Mouse (Mus musculus) embryonic fibroblast, embryonic 13.5 days (primary cell): ENCODE data around the gene Gnb1.

ENCODE experiments used
- CTCF ChIP-seq: IDR thresholded peaks from 2 replicates; pipeline ENCODE4 v1.5.1; 2011; ENCODE audit warnings: mild to moderate bottlenecking, control low read depth, low read length, moderate library complexity, borderline replicate concordance; ENCODE audit not compliant: insufficient read depth
- POLR2A ChIP-seq: IDR thresholded peaks from 2 replicates; pipeline ENCODE4 v1.6.1; 2011; ENCODE audit warnings: low read depth, mild to moderate bottlenecking, control low read depth, low read length, moderate library complexity

DNA sequence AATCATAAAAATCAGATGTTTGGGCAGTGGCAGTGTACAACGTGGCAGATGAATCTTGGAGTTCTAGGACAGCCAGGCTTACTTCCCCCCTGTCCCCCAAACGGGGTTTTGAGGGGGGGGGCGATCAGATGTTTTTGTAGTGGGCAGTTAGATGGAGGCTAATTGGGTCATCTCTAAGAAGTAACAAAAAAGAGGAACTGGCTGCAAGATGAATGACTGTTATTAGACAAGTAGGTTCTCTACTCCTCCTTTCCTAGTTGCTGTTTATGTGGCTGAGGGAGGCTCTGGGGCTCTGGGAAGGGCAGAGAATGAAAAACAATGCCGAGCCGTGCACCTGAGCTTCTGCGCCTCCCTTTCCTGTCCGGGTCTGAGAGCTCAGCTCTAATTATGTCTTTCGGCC, 13.9 kb downstream of the Gnb1 start:
- TF ChIP-seq CTCF (no peak), POLR2A (no peak)
